Mouse (Mus musculus): ENCODE results near the gene Rcan2.
"Not testable (repeated sequence)": the region's sequence is repeated elsewhere in the genome, so short reads cannot be mapped to it uniquely, and the experiment has no call there.

The Rcan2 gene

GRCm38 (mm10) chr17:43825411-43825785, 24.2 kb downstream of the Rcan2 start:
- not testable (repeated sequence) for DNase-seq (ENCODE audit: low spot score in 2 of 2)

GRCm38 (mm10) chr17:43827261-43827660, 26.1 kb downstream of the Rcan2 start:
- DNase-seq (ENCODE audit: low spot score in 2 of 2) = no peak

- no peak for DNase-seq (ENCODE audit: low spot score in 2 of 2)
Measured at GRCm38 (mm10) chr17:43832401-43833124, 31.4 kb downstream of the Rcan2 start.

GRCm38 (mm10) chr17:43840208-43840607, 39.1 kb downstream of the Rcan2 start:
- DNase-seq (ENCODE audit: low spot score in 2 of 2) = no peak

GRCm38 (mm10) chr17:43846714-43847113, 45.6 kb downstream of the Rcan2 start:
- no peak for DNase-seq (ENCODE audit: low spot score in 2 of 2)

GRCm38 (mm10) chr17:43848903-43849302, 47.8 kb downstream of the Rcan2 start:
- no peak for DNase-seq (ENCODE audit: low spot score in 2 of 2)

GRCm38 (mm10) chr17:43855132-43855531, 54.0 kb downstream of the Rcan2 start:
- DNase-seq (ENCODE audit: low spot score in 2 of 2) = no peak

- no peak for DNase-seq (ENCODE audit: low spot score in 2 of 2)
Measured at GRCm38 (mm10) chr17:43856081-43856480, 54.9 kb downstream of the Rcan2 start.

GRCm38 (mm10) chr17:43868808-43869207, 67.7 kb downstream of the Rcan2 start:
- no peak for DNase-seq (ENCODE audit: low spot score in 2 of 2)

GRCm38 (mm10) chr17:43869677-43870076, 68.5 kb downstream of the Rcan2 start:
- DNase-seq (ENCODE audit: low spot score in 2 of 2) = peak; percentile 41 to 55

GRCm38 (mm10) chr17:43874417-43874816, 73.3 kb downstream of the Rcan2 start:
- DNase-seq (ENCODE audit: low spot score in 2 of 2) = no peak

GRCm38 (mm10) chr17:43877425-43877824, 76.3 kb downstream of the Rcan2 start:
- no peak for DNase-seq (ENCODE audit: low spot score in 2 of 2)

- no peak for DNase-seq (ENCODE audit: low spot score in 2 of 2)
Measured at GRCm38 (mm10) chr17:43883016-43883415, 81.9 kb downstream of the Rcan2 start.

- DNase-seq (ENCODE audit: low spot score in 2 of 2) = no peak
Measured at GRCm38 (mm10) chr17:43886262-43886661, 85.1 kb downstream of the Rcan2 start.

- DNase-seq (ENCODE audit: low spot score in 2 of 2) = no peak
Measured at GRCm38 (mm10) chr17:43887931-43888330, 86.8 kb downstream of the Rcan2 start.

GRCm38 (mm10) chr17:43897346-43897745, 96.2 kb downstream of the Rcan2 start:
- DNase-seq (ENCODE audit: low spot score in 2 of 2) = no peak

- DNase-seq (ENCODE audit: low spot score in 2 of 2) = no peak
Measured at GRCm38 (mm10) chr17:43899405-43900092, 98.4 kb downstream of the Rcan2 start.

- DNase-seq (ENCODE audit: low spot score in 2 of 2) = no peak
Measured at GRCm38 (mm10) chr17:43900133-43900532, 99.0 kb downstream of the Rcan2 start.

GRCm38 (mm10) chr17:43901474-43901873, 100.3 kb downstream of the Rcan2 start:
- DNase-seq (ENCODE audit: low spot score in 2 of 2) = no peak

- no peak for DNase-seq (ENCODE audit: low spot score in 2 of 2)
Measured at GRCm38 (mm10) chr17:43903807-43904771, 102.9 kb downstream of the Rcan2 start.

GRCm38 (mm10) chr17:43904896-43905295, 103.7 kb downstream of the Rcan2 start:
- DNase-seq (ENCODE audit: low spot score in 2 of 2) = no peak

- DNase-seq (ENCODE audit: low spot score in 2 of 2) = no peak
Measured at GRCm38 (mm10) chr17:43906728-43907127, 105.6 kb downstream of the Rcan2 start.

All from urinary bladder, adult 18-20 months (tissue).